Mouse (Mus musculus) CH12.LX (cell line): ENCODE measurements at regions not wholly inside any gene's neighbourhood (a gene's known extent, or its start where the extent isn't known, plus 50 kb on each side); places are given as distances from the start of the nearest gene placed in this dataset.

Experiments used
- DNase-seq: peaks from one replicate; pipeline ENCODE4 v3.0.0-alpha.2; 2013; ENCODE audit errors: extremely low read depth
- H3K27ac ChIP-seq: 2 replicates; pipeline ENCODE4 v1.5.1; 2012; ENCODE audit warnings: low read depth, mild to moderate bottlenecking, control low read depth, moderate library complexity; ENCODE audit not compliant: insufficient read depth
- H3K27me3 ChIP-seq: replicated peaks from 2 replicates; pipeline ENCODE3; 2012; ENCODE audit warnings: inconsistent platforms
- H3K36me3 ChIP-seq, 2 experiments: replicated peaks in 1 of 2; 2 replicates each; pipeline versions ENCODE3 to v1.6.1; 2012; ENCODE audit warnings: inconsistent platforms in 1 of 2, low read length in 1 of 2, mild to moderate bottlenecking in 1 of 2, mixed read lengths in 1 of 2, moderate library complexity in 1 of 2; ENCODE audit not compliant: control insufficient read depth in 1 of 2, insufficient read depth in 1 of 2
- H3K4me1 ChIP-seq, 2 experiments: 2 replicates each; pipeline ENCODE4 v1.6.1; 2012; ENCODE audit warnings: inconsistent platforms in 1 of 2, moderate library complexity in 1 of 2; ENCODE audit not compliant: insufficient read depth in 2 of 2, control insufficient read depth in 1 of 2
- H3K4me2 ChIP-seq: 2 replicates; pipeline ENCODE4 v1.6.1; 2012; ENCODE audit warnings: low read depth, mild to moderate bottlenecking, control low read depth; ENCODE audit not compliant: poor library complexity, insufficient read depth, severe bottlenecking
- H3K4me3 ChIP-seq, 3 experiments: fragments of 150-350 bp in 1 of 3; sonication (generic) in 1 of 3; replicated peaks in 1 of 3; 2 replicates each; pipeline versions ENCODE3 to v1.5.1; 2011 to 2012; ENCODE audit warnings: low read depth in 2 of 3, low read length in 2 of 3, mild to moderate bottlenecking in 2 of 3, moderate library complexity in 2 of 3, control low read depth in 1 of 3, improper control_type of control experiment in 1 of 3, inconsistent platforms in 1 of 3, mixed read lengths in 1 of 3; ENCODE audit not compliant: poor library complexity in 1 of 3
- H3K79me2 ChIP-seq: replicated peaks from 2 replicates; pipeline ENCODE4 v1.6.1; 2012; ENCODE audit warnings: mild to moderate bottlenecking, moderate library complexity; ENCODE audit not compliant: control insufficient read depth, poor library complexity, insufficient read depth, severe bottlenecking; ENCODE audit errors: extremely low read depth
- H3K9ac ChIP-seq: 2 replicates; pipeline ENCODE4 v1.6.1; 2012; ENCODE audit warnings: low read depth, mild to moderate bottlenecking, control low read depth, moderate library complexity; ENCODE audit not compliant: insufficient read depth
- H3K9me3 ChIP-seq: replicated peaks from 2 replicates; pipeline ENCODE3; 2012; ENCODE audit warnings: low read length, inconsistent platforms, mixed read lengths
- BHLHE40 ChIP-seq: IDR thresholded peaks from 2 replicates; pipeline ENCODE4 v1.6.1; 2011; ENCODE audit warnings: mild to moderate bottlenecking, low read depth, low read length, improper control_type of control experiment
- CHD1 ChIP-seq: IDR thresholded peaks from 2 replicates; pipeline ENCODE4 v1.6.1; 2012; ENCODE audit warnings: low read depth, low read length, improper control_type of control experiment, inconsistent platforms
- CTCF ChIP-seq, 2 experiments: IDR thresholded peaks in 1 of 2; conservative IDR thresholded peaks in 1 of 2; 2 replicates each; pipeline ENCODE4 v1.5.1; 2011 to 2012; ENCODE audit warnings: low read depth in 2 of 2, low read length in 2 of 2, improper control_type of control experiment in 1 of 2, inconsistent platforms in 1 of 2, mild to moderate bottlenecking in 1 of 2, moderate library complexity in 1 of 2
- E2F4 ChIP-seq: IDR thresholded peaks from 2 replicates; pipeline ENCODE4 v1.6.1; 2011; ENCODE audit warnings: low read depth, low read length, improper control_type of control experiment; ENCODE audit not compliant: insufficient replicate concordance
- ELF1 ChIP-seq: IDR thresholded peaks from 2 replicates; pipeline ENCODE4 v1.6.1; 2014; ENCODE audit warnings: low read depth, mild to moderate bottlenecking, inconsistent platforms, low read length, improper control_type of control experiment
- EP300 ChIP-seq: IDR thresholded peaks from 2 replicates; pipeline ENCODE4 v1.6.1; 2011; ENCODE audit warnings: low read length, improper control_type of control experiment
- ETS1 ChIP-seq: conservative IDR thresholded peaks from 2 replicates; pipeline ENCODE4 v1.6.1; 2012; ENCODE audit warnings: low read depth, mild to moderate bottlenecking, inconsistent platforms, low read length, improper control_type of control experiment, moderate library complexity
- GABPA ChIP-seq: IDR thresholded peaks from 2 replicates; pipeline ENCODE4 v1.6.1; 2012; ENCODE audit warnings: low read depth, low read length, improper control_type of control experiment, inconsistent platforms; ENCODE audit not compliant: insufficient replicate concordance
- HCFC1 ChIP-seq: IDR thresholded peaks from 2 replicates; pipeline ENCODE4 v1.6.1; 2012; ENCODE audit warnings: low read depth, mild to moderate bottlenecking, inconsistent platforms, low read length, improper control_type of control experiment
- IRF4 ChIP-seq: IDR thresholded peaks from 2 replicates; pipeline ENCODE4 v1.6.1; 2014; ENCODE audit warnings: low read depth, mild to moderate bottlenecking, inconsistent platforms, low read length, improper control_type of control experiment
- JUND ChIP-seq: conservative IDR thresholded peaks from 2 replicates; pipeline ENCODE4 v1.6.1; 2011; ENCODE audit warnings: low read depth, low read length, improper control_type of control experiment
- MAFK ChIP-seq: IDR thresholded peaks from 2 replicates; pipeline ENCODE4 v1.6.1; 2011; ENCODE audit warnings: low read length, improper control_type of control experiment; ENCODE audit not compliant: insufficient replicate concordance
- MXI1 ChIP-seq: IDR thresholded peaks from 2 replicates; pipeline ENCODE4 v1.6.1; 2011; ENCODE audit warnings: mild to moderate bottlenecking, low read depth, low read length, improper control_type of control experiment
- MYC ChIP-seq: IDR thresholded peaks from 2 replicates; pipeline ENCODE4 v1.6.1; 2011; ENCODE audit warnings: low read depth, mild to moderate bottlenecking, improper control_type of control experiment, low read length
- NELFE ChIP-seq: IDR thresholded peaks from 2 replicates; pipeline ENCODE4 v1.6.1; 2011; ENCODE audit warnings: low read depth, low read length, improper control_type of control experiment
- NRF1 ChIP-seq: IDR thresholded peaks from 2 replicates; pipeline ENCODE4 v1.6.1; 2014; ENCODE audit warnings: low read depth, mild to moderate bottlenecking, inconsistent platforms, low read length, improper control_type of control experiment, moderate library complexity
- POLR2AphosphoS2 ChIP-seq: IDR thresholded peaks from 2 replicates; pipeline ENCODE4 v1.6.1; 2011; ENCODE audit warnings: low read depth, low read length, improper control_type of control experiment
- RAD21 ChIP-seq: IDR thresholded peaks from 2 replicates; pipeline ENCODE4 v1.6.1; 2011; ENCODE audit warnings: low read depth, mild to moderate bottlenecking, low read length, improper control_type of control experiment, moderate library complexity
- SMC3 ChIP-seq: IDR thresholded peaks from 2 replicates; pipeline ENCODE4 v1.6.1; 2011; ENCODE audit warnings: low read depth, low read length, improper control_type of control experiment
- TBP ChIP-seq: conservative IDR thresholded peaks from 2 replicates; pipeline ENCODE4 v1.6.1; 2011; ENCODE audit warnings: low read depth, low read length, improper control_type of control experiment
- ZC3H11A ChIP-seq: IDR thresholded peaks from 2 replicates; pipeline ENCODE4 v1.6.1; 2012; ENCODE audit warnings: low read depth, mild to moderate bottlenecking, inconsistent platforms, low read length, improper control_type of control experiment
- ZKSCAN1 ChIP-seq: IDR thresholded peaks from 2 replicates; pipeline ENCODE4 v1.6.1; 2012; ENCODE audit warnings: low read depth, inconsistent platforms, low read length, improper control_type of control experiment, borderline replicate concordance
- ZMIZ1 ChIP-seq: IDR thresholded peaks from 2 replicates; pipeline ENCODE4 v1.6.1; 2012; ENCODE audit warnings: low read depth, mild to moderate bottlenecking, inconsistent platforms, low read length, improper control_type of control experiment
- dilution Hi-C: fragments of 300-500 bp; cut with MboI; formaldehyde crosslinking; loops from 2 replicates; pipeline ENCODE4 v1.14.3; 2020; ENCODE audit warnings: low sequenced_read_pairs; ENCODE audit not compliant: extremely low pct_unique_long_range_greater_than_20kb, extremely low pct_ligation_motif_present
- in situ Hi-C: fragments of 300-500 bp; cut with MboI; formaldehyde crosslinking; loops from 3 replicates; pipeline ENCODE4 v1.14.3; 2019; ENCODE audit warnings: low sequenced_read_pairs, low pct_ligation_motif_present, low pct_unique_long_range_greater_than_20kb, mixed read lengths

- Histone ChIP-seq H3K9me3 (no peaks in the 10 kb centered on the region), H3K4me3 (no peak overlapping the region), H3K27me3 (no peaks in the 10 kb centered on the region), H3K36me3 (no peaks in the 10 kb centered on the region), H3K4me1 (peaks cover 0 to 3% of the 10 kb centered on the region in 2 experiments; a peak in 1 of 4 replicates), H3K27ac (no peak overlapping the region), H3K9ac (no peak overlapping the region), H3K4me2 (no peak overlapping the region), H3K79me2 (no peaks in the 10 kb centered on the region)
- dilution Hi-C loops (no loop called here), in situ Hi-C loops (no loop called here)
- DNase-seq: peak; percentile 15
- no peak for TF ChIP-seq POLR2AphosphoS2
- peak in 1 of 2 experiments; percentile 29; a peak in 2 of 4 replicates for TF ChIP-seq CTCF (conservative IDR thresholded peaks at IDR 0.05 in 1 of 2, IDR thresholded peaks at IDR 0.05 in 1 of 2; ENCODE audit: low read depth in 2 of 2, low read length in 2 of 2)
- TF ChIP-seq ZMIZ1: no peak
- no peak for TF ChIP-seq E2F4
- no peak for TF ChIP-seq ZKSCAN1
- peak; percentile 28 for TF ChIP-seq RAD21
- TF ChIP-seq NELFE: no peak
- no peak for TF ChIP-seq ELF1
- TF ChIP-seq ETS1: no peak
- no peak for TF ChIP-seq MXI1
- no peak for TF ChIP-seq JUND
- no peak for TF ChIP-seq IRF4
- TF ChIP-seq HCFC1: no peak
- no peak for TF ChIP-seq ZC3H11A
- TF ChIP-seq EP300: no peak
- no peak for TF ChIP-seq MAFK
- peak; percentile 8; the same call in 1 of the 2 replicates for TF ChIP-seq SMC3
- no peak for TF ChIP-seq NRF1
- TF ChIP-seq GABPA: no peak
Observed at GRCm38 (mm10) chr1:79357291-79358045, 82.5 kb downstream of the Scg2 start.

GRCm38 (mm10) chr1:79346511-79346910 is 93.4 kb downstream of the Scg2 start:
- no peaks in the 10 kb centered on the region for H3K27me3 ChIP-seq
- no peak for DNase-seq
- H3K4me2 ChIP-seq: no peak overlapping the region
- in situ Hi-C loops: no loop called here
- TF ChIP-seq BHLHE40 (no peak), NELFE (no peak), MYC (no peak), EP300 (no peak), TBP (no peak), ZC3H11A (no peak), CHD1 (no peak)
- dilution Hi-C loops: no loop called here
- H3K79me2 ChIP-seq: no peaks in the 10 kb centered on the region
- no peaks in the 10 kb centered on the region for H3K36me3 ChIP-seq
- no peak overlapping the region for H3K9ac ChIP-seq
- no peak overlapping the region for H3K27ac ChIP-seq
- no peaks in the 10 kb centered on the region for H3K9me3 ChIP-seq
- no peak overlapping the region for H3K4me3 ChIP-seq
- no peaks in the 10 kb centered on the region for H3K4me1 ChIP-seq
